Mouse (Mus musculus): ENCODE data around the gene Espl1.

- TF ChIP-seq NELFE (IDR thresholded peaks at IDR 0.05; ENCODE audit: low read depth, low read length): no peak
- TF ChIP-seq POLR2A (IDR thresholded peaks at IDR 0.05; ENCODE audit: control insufficient read depth in 1 of 2, insufficient read depth in 1 of 2, low read depth in 1 of 2, low read length in 2 of 2, poor library complexity in 1 of 2): no peak
- TF ChIP-seq CTCF (IDR thresholded peaks at IDR 0.05 in 2 of 3, conservative IDR thresholded peaks at IDR 0.05 in 1 of 3; ENCODE audit: control insufficient read depth in 1 of 3, insufficient read depth in 1 of 3, low read depth in 2 of 3, low read length in 3 of 3, poor library complexity in 1 of 3, severe bottlenecking in 1 of 3): peak; percentile 49 to 89 (median 60)
- no peak for TF ChIP-seq EP300 (IDR thresholded peaks at IDR 0.05; ENCODE audit: low read depth in 1 of 2, low read length in 2 of 2)
- 0 out of 2 replicates have a peak, but pooled peaks have one; percentile 24 for TF ChIP-seq RCOR1 (IDR thresholded peaks at IDR 0.05; ENCODE audit: low read depth, low read length)
- TF ChIP-seq USF2 (IDR thresholded peaks at IDR 0.05; ENCODE audit: borderline replicate concordance in 1 of 2, insufficient read depth in 1 of 2, low read depth in 1 of 2, low read length in 2 of 2): no peak
- TF ChIP-seq ETS1 (IDR thresholded peaks at IDR 0.05; ENCODE audit: low read depth, low read length): no peak
- TF ChIP-seq UBTF (IDR thresholded peaks at IDR 0.05; ENCODE audit: borderline replicate concordance, insufficient read depth, low read depth, low read length): no peak
- TF ChIP-seq E2F4 (IDR thresholded peaks at IDR 0.05; ENCODE audit: borderline replicate concordance, low read depth, low read length): no peak
- TF ChIP-seq GATA1 (IDR thresholded peaks at IDR 0.05; ENCODE audit: low read depth, low read length): no peak
Measured at GRCm38 (mm10) chr15:102287395-102287794, 8.7 kb upstream of the Espl1 start.

Measured in MEL (cell line).